In genomic region chr2:152167851-152168290, GRCm38 (mm10) we compare ENCODE assay signal across 9 mouse cellular contexts. TPM values are rescaled to one million over a fixed set of nuclear protein-coding genes. Genes with fewer than 3 reads are reported as not detected.
A peak's percentile ranks its signal among the peaks of the same experiment; 100 is the strongest.
DNase-seq lines count a peak whose midpoint lies in the region; ATAC-seq lines count a peak whose summit lies in the region.
"Had no signal": no experiment of that assay in that cellular context is flagged by ENCODE, and none has a peak within 500 bp of the region (broad histone marks: within the 10 kb centered on the region; RNA-seq: fewer than 3 reads in every experiment).

No protein-coding gene starts in this region.

- no peak overlapping the region for H3K9ac ChIP-seq in embryonic facial prominence, embryonic 11.5 days (replicated peaks; ENCODE audit: low read length)
- H3K9ac ChIP-seq in midbrain, embryonic 15.5 days = no peak overlapping the region

- WGBS in embryonic facial prominence, embryonic 11.5 days = 27% methylated on average over 8 of the region's 8 CpGs
- WGBS in hindbrain, embryonic 10.5 days = 28% methylated on average over 8 of the region's 8 CpGs
- 17% methylated on average over 8 of the region's 8 CpGs for WGBS in midbrain, embryonic 15.5 days

- no peaks in the 10 kb centered on the region for H3K4me1 ChIP-seq in embryonic facial prominence, embryonic 11.5 days (ENCODE audit: control insufficient read depth, insufficient read depth, low read length)
- peaks cover 15% of the 10 kb centered on the region for H3K4me1 ChIP-seq in hindbrain, embryonic 10.5 days (replicated peaks)
- H3K4me1 ChIP-seq in midbrain, embryonic 15.5 days = peaks cover 7% of the 10 kb centered on the region

- no peaks in the 10 kb centered on the region for H3K9me3 ChIP-seq in embryonic facial prominence, embryonic 11.5 days (replicated peaks; ENCODE audit: control insufficient read depth, low read length)
- no peaks in the 10 kb centered on the region for H3K9me3 ChIP-seq in hindbrain, embryonic 10.5 days
- no peaks in the 10 kb centered on the region for H3K9me3 ChIP-seq in midbrain, embryonic 15.5 days

- no peak overlapping the region for H3K4me3 ChIP-seq in embryonic facial prominence, embryonic 11.5 days (ENCODE audit: low read depth, low read length)
- H3K4me3 ChIP-seq in hindbrain, embryonic 10.5 days = no peak overlapping the region
- H3K4me3 ChIP-seq in midbrain, embryonic 15.5 days = no peak overlapping the region

- peak; percentile 73 for DNase-seq in embryonic facial prominence, embryonic 11.5 days (ENCODE audit: low spot score)
- peak; percentile 70 for DNase-seq in hindbrain, embryonic 10.5 days (ENCODE audit: low spot score)
- DNase-seq in layer of hippocampus, postnatal 14 days (ENCODE audit: low spot score in 2 of 2) = peak; percentile 57 to 77
- no peak for DNase-seq in liver
- no peak for DNase-seq in urinary bladder, postnatal 10 days (ENCODE audit: low spot score)
- no peak for DNase-seq in MN1 (ENCODE audit: low spot score)

- ATAC-seq in embryonic facial prominence, embryonic 11.5 days (replicated peaks; ENCODE audit: insufficient number of reproducible peaks, low FRiP score, low TSS enrichment, low read depth) = peak; percentile 62; the same call in 1 of the 2 replicates
- ATAC-seq in frontal cortex, adult (ENCODE audit: low TSS enrichment) = peak; percentile 81
- ATAC-seq in midbrain, embryonic 15.5 days (replicated peaks) = peak; percentile 90

- no peaks in the 10 kb centered on the region for H3K27me3 ChIP-seq in embryonic facial prominence, embryonic 11.5 days (ENCODE audit: control insufficient read depth, insufficient read depth, low read length)
- H3K27me3 ChIP-seq in hindbrain, embryonic 10.5 days (ENCODE audit: insufficient read depth, poor library complexity, severe bottlenecking) = no peaks in the 10 kb centered on the region
- H3K27me3 ChIP-seq in midbrain, embryonic 15.5 days (replicated peaks) = no peaks in the 10 kb centered on the region

- H3K27ac ChIP-seq in embryonic facial prominence, embryonic 11.5 days (replicated peaks; ENCODE audit: low read depth, low read length) = no peak overlapping the region
- no peak overlapping the region for H3K27ac ChIP-seq in hindbrain, embryonic 10.5 days
- peak overlapping the region; percentile 55; the same call in 1 of the 2 replicates for H3K27ac ChIP-seq in midbrain, embryonic 15.5 days

- H3K4me2 ChIP-seq in embryonic facial prominence, embryonic 11.5 days (ENCODE audit: low read depth, low read length) = no peak overlapping the region
- H3K4me2 ChIP-seq in midbrain, embryonic 15.5 days = no peak overlapping the region

- no peaks in the 10 kb centered on the region for H3K36me3 ChIP-seq in embryonic facial prominence, embryonic 11.5 days (replicated peaks; ENCODE audit: control insufficient read depth, insufficient read depth, low read depth, low read length)
- no peaks in the 10 kb centered on the region for H3K36me3 ChIP-seq in hindbrain, embryonic 10.5 days
- H3K36me3 ChIP-seq in midbrain, embryonic 15.5 days (replicated peaks) = no peaks in the 10 kb centered on the region

RNA-seq across cellular contexts. Expression of gene Tcf15, which starts 24.5 kb away (rescaled TPM):
- 11.3 and 12.2 TPM in 2 replicates for polyA plus RNA-seq in embryonic facial prominence, embryonic 11.5 days (2014; fragmentation: Nextera tagmentation; extraction: Ambion mirVana)
- 5.2 and 7.6 TPM in 2 replicates for polyA plus RNA-seq in hindbrain, embryonic 10.5 days (2016; fragmentation: Nextera tagmentation; extraction: Ambion mirVana)
- total RNA-seq in layer of hippocampus, postnatal 14 days (2021) = 1 to 10 TPM; 2.7 to 3.1 TPM
- polyA plus RNA-seq in midbrain, embryonic 15.5 days (2015; fragmentation: Nextera tagmentation; extraction: Ambion mirVana) = 1.1 TPM in 2 replicates
- total RNA-seq: neutrophil, adult 5-6 weeks had no signal

RNA-seq across cellular contexts. Expression of gene Csnk2a1, which starts 58.8 kb away (rescaled TPM):
- polyA plus RNA-seq in embryonic facial prominence, embryonic 11.5 days (2014; fragmentation: Nextera tagmentation; extraction: Ambion mirVana) = 57.8 and 64.9 TPM in 2 replicates
- 83.7 and 91.3 TPM in 2 replicates for polyA plus RNA-seq in hindbrain, embryonic 10.5 days (2016; fragmentation: Nextera tagmentation; extraction: Ambion mirVana)
- total RNA-seq in layer of hippocampus, postnatal 14 days (2021) = 100 to 1,000 TPM; 107 to 112 TPM
- polyA plus RNA-seq in midbrain, embryonic 15.5 days (2015; fragmentation: Nextera tagmentation; extraction: Ambion mirVana) = 106 and 110 TPM in 2 replicates

Comparison
In these comparisons a context has a peak if more than half of its experiments do, and no peak if none do; other contexts are left out.
1. DNase-seq: peak in embryonic facial prominence, embryonic 11.5 days (single experiment), hindbrain, embryonic 10.5 days (single experiment) and layer of hippocampus, postnatal 14 days (2 of 2); none in liver (single experiment), urinary bladder, postnatal 10 days (single experiment) and MN1 (single experiment).
2. Peak in every context shown above with its lines, with median percentiles within 50 percentile points of each other: ATAC-seq.